Mouse (Mus musculus): Measurements from ENCODE around the gene Vps8. TPM values are rescaled to one million over a fixed set of nuclear protein-coding genes. Genes with fewer than 3 reads are reported as not detected.

Vps8 gene
- total RNA-seq, 2 experiments from 2014 or later = 24.6 to 30.6 TPM

Other genes starting within 250 kb of the Vps8 start
- gene Ephb3, start 218.4 kb upstream of the Vps8 start, total RNA-seq (2014; fragmentation: Nextera tagmentation) = not detected in 2 replicates
- gene Ephb3, start 218.4 kb upstream of the Vps8 start, total RNA-seq (2017) = not detected in 2 replicates